Mouse (Mus musculus): ENCODE results near the gene Zbtb49.

The Zbtb49 gene

DNA sequence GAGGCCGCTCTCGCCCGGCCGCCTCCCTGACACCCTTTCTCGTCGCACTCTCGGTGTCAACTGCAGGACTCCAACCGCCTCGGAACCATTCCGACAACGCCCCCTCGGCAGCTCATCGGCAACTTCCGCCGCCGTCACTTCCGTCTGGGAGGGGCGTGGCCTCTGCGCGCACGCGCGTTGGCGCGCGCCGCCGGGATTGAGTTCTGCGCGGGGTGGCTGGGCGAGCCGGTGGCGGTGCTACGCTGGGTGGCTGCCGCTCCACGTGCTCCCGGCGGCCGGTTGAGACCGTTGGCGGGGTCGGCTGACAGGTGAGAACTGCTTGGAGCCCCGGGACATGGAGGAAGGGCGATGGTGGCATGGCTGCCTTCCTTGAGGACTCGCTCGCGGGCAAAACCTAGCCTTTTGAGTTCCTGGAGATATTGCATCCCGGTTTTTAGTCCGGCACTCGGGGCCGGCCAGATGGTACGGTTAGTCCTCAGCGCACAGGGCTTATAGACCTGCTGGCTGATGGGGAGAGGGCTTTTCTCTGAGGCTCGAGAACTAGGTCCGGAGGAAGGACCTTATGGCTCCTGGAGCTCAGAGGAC lies at the start of gene Zbtb49, which contains the start of gene Lyar:
Gene Zbtb49 (minus strand): TSS at position 130 of the 585 bp plus-strand sequence.
Gene Lyar (plus strand): TSS at position 143 of the 585 bp plus-strand sequence.
- in situ Hi-C loops (cut with MseI, MboI), result no loop called here

DNA sequence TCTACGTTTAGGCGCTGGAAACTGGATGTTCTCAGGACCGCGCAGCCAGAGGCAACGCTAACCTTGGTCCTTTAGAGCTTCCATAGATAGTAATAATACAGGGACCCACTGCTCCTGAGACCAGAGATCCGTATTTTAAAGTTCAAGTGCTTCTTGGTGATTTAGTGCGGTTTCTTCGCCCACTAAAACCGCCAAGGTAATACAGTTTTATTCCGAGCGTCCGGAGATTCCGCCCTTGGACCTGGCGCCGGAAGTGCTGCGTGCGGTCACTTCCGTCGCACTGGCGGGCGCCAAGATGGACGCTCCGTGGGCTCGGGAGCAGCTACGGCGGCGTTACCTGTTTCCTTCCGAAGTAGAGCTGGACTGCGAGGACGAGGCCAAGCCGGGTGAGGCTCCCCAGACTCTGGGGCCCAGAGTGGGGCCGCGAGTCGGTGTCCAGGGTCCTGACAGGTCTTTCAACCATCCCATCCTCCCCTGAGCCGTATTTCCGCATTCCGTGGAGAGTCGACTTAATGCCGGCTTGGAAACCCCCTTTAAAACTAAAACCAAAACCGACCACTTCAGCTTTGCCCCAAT lies 39.9 kb upstream of the Zbtb49 start, which contains the start of gene Tmem128:
Gene Tmem128 (plus strand): TSS at position 79 of the 576 bp plus-strand sequence.
- in situ Hi-C loops (cut with MseI, MboI), result no loop called here

DNA sequence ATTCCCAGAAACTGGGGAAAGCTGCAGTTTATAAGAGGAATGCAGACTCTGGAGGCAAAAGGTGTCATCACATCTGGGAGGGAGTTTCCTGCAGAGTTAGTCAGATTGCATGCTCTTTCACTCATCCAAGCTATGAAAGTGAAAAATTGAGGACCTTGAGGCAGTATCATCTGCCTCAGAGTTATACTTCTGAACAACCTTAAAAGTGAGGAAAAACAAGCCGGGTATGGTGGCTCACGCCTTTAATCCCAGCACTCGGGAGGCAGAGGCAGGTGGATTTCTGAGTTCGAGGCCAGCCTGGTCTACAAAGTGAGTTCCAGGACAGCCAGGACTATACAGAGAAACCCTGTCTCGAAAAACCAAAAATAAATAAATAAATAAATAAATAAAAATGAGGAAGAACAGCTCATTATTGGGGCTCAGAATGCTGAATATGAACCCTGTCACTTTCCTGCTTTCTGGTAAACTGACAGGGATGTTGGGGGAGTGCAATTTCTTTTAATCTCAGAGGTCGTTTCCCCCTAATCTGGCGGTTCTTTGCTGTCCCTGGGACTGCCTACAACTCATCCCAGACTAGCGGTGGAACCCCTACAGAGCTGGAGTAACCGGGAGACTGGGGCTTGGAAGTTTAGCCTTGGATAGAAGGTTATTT lies 39.3 kb upstream of the Zbtb49 start:
- in situ Hi-C loops (cut with MseI, MboI), result no loop called here

DNA sequence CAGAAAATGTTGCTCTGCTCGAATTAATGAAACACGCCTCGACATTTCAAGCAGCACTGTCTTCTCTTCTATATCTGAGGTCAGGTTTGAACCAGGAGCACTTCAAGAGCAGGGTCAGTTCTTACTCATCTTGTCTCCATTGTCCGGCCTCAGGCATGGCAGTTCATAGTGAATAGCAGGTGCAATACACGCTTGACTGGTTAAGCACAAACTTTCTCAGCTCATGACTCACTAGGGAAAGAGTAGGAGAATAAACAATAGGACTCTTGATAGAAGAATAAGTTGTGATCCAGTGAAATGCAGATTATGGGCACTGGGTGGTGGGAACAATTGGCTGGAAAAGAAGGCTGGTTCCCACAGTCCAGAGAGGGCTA lies 38.5 kb upstream of the Zbtb49 start:
- in situ Hi-C loops (cut with MseI, MboI), result no loop called here

DNA sequence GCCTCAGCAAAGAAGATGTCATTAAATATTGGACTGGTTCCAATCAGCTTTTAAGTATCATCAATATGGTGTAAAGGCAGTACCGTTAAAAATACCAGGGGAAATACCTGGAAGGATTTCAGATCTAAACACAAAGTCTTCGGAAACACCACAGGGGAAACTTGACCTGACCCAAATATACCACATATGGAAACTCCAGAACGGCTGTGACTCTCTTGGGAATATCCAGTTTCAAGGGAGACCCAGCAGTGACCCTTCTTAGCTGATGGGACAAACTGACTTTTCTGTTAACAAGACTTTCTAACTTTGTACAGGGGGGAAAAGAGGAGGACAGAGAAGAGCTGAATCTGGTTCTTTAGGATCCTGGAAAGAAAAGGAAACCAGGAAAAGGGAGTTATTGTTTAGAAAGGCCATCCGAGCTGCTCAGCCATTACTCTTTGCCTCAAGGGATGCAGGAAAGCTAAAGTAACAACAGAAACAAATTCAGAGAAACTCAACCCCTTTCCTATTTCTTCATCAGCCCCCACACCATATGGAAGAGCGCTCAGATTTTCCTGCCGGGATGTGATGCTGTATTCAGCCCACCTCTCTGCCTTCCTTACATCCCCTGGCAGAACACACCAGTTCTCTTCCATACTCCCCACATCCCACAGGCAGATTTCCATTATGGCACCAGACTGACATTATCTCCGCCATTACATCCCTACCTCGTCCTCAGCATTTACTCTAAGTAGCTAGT lies 37.9 kb upstream of the Zbtb49 start:
- in situ Hi-C loops (cut with MseI, MboI), result no loop called here

DNA sequence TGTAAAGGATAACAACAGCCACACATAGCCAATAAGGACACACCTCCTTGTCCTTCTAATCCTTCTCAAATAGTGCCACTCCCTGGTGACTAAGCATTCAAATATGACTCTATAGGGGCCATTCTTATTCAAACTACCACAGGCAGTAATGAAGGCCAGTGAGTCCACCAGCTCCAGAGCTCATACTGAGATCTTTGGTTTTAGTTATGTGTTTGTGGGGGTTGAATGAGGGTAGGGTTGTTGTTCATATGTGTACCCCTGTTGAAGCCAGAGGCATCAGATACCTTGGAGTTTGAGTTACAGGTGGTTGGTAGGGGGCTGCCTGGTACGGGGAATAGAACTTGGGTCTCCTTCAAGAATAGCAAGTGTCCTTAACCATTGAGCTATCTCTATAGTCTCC lies 36.3 kb upstream of the Zbtb49 start:
- in situ Hi-C loops (cut with MseI, MboI), result no loop called here

DNA sequence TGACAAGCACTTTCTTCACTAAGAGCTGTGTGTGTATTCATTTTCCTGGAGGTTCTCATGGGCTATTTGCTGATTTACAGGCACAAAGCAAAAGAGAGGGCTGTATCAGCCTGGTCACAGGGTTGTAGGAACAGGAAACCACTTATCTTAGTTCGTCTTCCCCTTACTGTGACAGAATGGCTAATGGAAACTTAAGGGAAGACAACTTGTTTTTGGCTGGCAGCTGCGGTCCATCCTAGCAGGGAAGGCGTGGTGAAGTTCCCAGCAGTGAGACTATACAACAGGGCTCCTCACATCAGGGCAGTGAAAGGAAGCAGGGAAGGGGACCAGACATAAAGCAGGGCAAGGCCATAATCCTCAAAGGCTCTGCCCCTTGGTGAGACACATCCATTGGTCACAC lies 35.4 kb upstream of the Zbtb49 start:
- in situ Hi-C loops (cut with MseI, MboI), result no loop called here

DNA sequence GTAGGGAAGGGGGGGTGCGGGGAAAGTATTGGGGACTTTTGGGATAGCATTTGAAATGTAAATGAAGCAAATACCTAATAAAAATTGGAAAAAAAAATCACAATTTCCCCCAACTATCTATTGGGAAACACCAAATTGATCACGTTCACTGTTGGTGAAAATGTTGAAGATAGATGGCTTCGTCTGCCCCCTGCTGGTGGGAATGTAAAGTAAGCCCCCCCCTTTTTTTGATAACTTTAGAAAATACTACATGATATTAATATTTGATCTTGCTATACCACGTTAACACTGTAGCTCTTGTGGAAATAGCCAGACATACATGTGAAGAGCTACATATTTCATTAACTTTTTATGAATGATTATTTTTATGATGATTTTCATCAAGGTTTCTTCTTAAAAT lies 34.9 kb upstream of the Zbtb49 start:
- in situ Hi-C loops (cut with MseI, MboI), result no loop called here

DNA sequence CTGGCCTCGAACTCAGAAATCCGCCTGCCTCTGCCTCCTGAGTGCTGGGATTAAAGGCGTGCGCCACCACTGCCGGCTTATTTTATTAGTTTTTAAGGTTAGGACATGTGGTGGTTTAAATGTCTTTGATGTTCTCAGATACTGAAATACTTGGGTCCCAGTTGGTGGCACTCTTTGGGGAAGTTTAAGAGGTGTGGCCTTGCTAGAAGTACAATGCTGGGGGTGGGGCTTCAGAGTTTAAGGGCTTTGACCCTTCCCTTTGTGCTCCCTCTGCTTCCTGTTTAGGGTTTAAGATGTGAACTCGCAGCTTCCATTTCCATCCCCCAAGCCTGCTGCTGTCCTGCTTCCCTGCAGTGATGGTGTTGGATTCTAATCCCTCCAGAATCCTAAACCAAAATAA lies 21.7 kb upstream of the Zbtb49 start:
- in situ Hi-C loops (cut with MseI, MboI), result no loop called here

DNA sequence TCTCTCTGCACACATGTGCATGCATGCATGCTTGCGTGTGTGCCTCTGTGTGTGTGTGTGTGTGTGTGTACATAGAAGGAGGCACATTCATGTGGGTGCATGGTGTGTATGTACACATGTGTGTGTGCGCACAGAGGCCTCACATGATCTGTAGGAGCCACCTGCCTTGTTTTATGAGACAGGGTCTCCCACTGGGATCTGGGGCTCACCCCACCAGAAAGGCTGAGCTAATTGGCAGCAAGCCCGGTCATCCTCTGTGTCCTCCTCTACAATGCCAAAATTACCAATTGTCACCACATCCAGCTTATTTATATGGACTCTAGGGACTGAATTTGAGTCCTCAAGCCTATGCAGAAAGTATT lies 21.2 kb upstream of the Zbtb49 start:
- in situ Hi-C loops (cut with MseI, MboI), result no loop called here

DNA sequence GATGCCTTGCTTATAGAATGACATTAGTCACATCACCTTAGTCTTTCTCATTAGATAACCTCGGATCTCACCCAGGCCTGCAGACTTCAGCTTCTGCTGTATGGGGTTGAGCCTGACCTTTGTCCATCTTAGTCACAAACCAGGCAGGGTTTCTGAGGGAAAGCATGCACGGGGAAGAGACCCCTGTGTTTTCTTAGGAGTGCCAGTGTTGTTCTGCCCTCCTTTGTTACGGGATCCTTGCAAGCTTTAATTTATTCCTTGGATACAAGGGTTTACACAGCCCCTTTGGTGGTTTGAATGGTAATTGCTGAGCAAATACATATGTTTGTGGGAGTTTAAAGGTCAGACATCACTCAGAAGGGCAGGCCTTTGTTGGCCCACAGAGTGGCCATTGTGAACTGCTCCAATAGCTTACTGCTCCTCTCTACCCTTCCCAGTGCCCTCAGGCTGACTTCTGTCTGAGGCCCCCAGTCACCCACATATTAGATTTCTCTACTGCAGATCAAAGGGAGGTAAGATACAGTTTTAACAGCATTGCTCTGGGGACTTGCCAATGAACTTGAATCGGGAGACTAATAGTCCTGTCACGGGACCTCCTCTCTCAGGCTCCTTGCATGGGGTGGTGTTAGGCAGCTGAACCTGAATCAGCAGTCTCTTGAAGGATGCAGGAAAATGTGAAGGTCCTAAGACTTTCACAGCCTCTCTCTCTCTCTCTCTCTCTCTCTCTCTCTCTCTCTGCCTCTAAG lies 20.6 kb upstream of the Zbtb49 start:
- in situ Hi-C loops (cut with MseI, MboI), result no loop called here

DNA sequence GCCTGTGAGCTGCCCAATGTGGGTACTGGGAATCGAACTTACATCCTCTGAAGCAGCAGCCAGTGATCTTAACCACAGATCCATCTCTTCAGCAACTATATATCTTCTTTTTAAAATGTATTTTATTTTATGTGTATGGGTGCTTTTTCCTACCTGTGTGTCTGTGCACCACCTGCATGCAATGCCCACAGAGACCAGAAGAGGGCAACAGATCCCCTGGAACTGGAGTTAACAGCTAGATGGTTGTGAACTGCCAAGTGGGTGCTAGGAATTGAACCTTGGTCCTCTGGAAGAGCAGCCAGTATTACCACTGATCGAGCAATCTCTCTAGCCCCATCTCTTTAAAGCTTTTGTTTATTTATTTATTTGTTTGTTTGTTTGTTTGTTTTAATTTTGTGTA lies 16.4 kb upstream of the Zbtb49 start:
- in situ Hi-C loops (cut with MseI, MboI), result no loop called here

DNA sequence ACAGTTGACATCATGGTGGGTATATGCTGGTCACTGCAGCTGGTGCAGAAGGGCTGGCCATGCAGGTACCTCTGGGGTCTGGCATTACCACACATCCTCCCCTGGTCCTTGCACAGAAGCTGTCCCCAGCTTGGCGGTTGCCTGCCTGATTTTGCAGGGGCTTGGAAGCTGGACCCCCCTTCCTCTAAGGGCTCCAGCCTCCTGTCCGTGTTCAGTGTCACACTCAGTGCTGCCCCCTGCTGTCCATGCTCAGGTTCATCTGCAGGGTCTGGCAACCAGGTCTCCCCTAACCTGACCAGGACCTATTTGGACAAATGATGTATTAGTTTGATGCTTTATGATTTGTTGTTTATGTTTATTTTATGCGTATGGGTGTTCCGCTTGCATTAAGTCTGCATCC lies 15.2 kb upstream of the Zbtb49 start:
- in situ Hi-C loops (cut with MseI, MboI), result no loop called here

DNA sequence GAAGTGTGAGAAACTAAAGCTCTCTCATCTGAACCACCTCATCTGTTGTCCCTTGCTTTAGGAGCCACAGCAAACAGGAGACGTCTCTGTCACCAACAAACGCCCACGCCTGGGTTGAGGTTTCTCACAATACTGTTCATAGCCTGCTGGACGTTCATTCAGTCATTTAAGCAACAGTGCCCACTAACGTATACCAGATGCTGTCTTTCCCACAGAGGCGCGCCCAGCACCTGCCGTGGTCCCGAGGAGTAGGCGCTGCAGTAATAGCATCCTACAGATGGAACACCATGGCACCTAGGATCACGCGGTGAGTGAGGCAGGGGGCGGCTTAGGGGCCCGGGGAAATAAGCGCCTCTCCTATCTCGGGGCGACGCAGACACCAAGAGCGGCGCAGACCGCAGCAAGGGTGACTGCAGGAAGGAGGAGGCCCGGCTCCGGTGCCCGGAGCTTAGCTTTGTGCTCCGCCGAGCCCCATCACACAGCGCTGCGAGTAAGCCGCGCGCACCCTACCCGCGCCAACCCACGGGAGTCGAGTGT lies 418 bp downstream of the Zbtb49 start:
- in situ Hi-C loops (cut with MseI, MboI), result no loop called here

DNA sequence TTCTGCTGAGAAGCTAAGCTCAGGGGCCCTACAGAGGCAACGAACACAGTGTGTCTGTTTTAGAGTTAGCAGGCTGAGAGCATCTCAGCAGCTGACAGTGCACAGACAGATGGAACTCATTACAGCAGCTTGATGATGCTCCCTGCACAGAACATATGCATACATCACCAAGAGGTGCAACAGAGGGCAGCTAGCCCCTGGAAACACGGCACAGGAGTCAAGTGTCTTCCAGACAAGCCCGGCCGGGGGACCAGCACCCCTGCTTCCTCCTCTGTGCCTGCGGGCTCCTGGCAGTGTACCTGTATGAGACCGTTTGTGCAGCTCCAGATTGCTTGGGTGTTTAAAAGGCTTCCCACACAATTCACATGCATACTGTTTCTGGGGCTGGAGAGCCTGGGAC lies 7.2 kb downstream of the Zbtb49 start:
- in situ Hi-C loops (cut with MseI, MboI), result no loop called here

DNA sequence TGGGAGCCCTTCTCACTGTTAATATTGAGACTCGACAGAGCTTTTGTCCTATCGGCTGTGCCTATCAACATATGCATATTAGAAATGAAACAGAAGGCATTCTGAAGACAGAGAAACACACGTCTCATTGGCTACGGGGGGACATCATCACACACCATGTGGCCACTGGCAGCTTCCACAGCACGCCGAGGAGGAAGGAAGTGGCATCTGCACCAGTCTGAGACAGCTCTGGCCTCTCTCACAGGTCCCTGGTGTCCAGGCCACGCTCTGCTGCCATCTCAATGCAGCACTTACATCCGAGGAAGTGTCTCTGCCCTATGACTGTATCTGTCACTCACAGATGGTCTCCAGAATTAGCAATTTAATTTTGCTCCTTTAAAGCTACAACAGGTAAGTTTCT lies 8.6 kb downstream of the Zbtb49 start:
- in situ Hi-C loops (cut with MseI, MboI), result no loop called here

DNA sequence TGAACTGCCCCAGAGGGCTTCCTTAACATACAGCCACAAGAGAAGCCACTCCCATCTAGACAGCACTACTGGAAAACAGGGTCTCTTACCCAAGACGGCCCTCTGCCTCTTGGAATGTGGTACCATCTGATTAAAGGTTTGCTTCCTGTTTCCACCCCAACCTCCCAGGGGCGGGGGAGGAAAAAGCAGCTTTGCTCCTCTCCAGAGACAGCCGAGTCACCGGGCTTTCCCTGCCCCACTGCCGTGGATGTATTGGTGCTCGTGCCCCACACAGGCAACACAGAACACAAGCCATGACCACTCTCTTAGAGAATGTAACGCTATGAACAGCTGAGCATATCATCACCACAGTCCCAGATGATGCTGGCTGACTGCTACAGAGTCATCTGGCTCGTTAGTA lies 11.3 kb downstream of the Zbtb49 start:
- in situ Hi-C loops (cut with MseI, MboI), result no loop called here

DNA sequence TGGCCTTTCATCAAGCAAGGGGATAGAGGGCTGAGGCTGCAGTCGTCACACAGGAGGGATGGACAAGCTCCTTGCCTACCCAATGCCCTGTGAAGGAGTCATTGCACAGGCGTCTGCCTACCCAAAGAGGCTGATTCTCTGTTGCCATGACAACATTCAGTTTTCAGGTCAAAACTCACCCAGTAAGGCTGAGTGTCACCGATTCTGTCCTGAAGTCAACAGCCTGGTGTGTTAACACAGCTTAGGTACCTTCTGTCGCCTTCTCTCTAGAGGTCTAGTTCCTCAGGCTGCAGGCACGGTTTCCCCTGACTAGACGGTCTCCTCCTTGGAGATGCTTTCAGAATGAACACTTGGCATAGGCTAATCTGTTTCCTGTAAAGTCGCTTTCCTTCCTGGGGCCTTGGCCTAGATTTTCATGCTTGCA lies 14.9 kb downstream of the Zbtb49 start:
- in situ Hi-C loops (cut with MseI, MboI), result no loop called here

DNA sequence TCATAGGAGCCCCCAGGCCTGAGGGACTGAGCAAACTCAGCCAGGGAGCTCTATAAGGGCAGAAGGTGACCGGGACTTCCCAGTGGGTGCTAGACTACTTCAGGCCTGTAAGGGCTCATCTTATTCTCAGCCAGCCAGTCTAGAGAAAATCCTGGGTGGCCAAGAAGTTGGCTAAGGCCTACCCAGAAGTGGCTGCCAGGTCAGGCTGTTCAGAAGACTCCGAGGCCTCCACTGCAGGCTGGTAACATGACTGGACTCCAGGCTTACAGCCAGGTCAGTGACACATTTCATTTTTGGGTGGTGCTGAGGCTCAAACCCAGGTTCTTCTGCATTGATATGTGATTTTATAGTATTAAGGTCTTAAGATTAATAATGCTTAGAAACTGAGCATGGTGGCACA lies 20.6 kb downstream of the Zbtb49 start:
- in situ Hi-C loops (cut with MseI, MboI), result loop anchor here (5.0 to 10.0 kb wide), 2 partner anchors 95 to 107 kb away; no protein-coding TSS in a partner anchor

DNA sequence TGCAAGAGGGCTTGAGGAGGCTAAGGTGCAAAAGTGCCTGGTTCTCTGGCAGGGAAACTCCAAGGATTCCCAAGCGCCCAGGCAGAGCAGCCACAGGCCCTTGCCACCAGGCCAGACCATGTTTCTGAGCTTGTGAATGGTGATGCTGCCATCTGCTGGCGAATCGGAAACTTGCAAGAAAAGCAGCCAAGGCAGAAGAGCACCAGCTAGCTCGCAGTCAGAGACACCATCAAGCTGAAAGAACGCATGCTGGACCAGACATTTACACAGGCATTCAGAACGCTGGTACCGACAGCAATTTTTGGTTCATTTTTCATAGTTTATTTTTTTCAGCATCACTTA lies 22.8 kb downstream of the Zbtb49 start:
- in situ Hi-C loops (cut with MseI, MboI), result loop anchor here (5.0 to 10.0 kb wide), 2 partner anchors 93 to 105 kb away; no protein-coding TSS in a partner anchor

DNA sequence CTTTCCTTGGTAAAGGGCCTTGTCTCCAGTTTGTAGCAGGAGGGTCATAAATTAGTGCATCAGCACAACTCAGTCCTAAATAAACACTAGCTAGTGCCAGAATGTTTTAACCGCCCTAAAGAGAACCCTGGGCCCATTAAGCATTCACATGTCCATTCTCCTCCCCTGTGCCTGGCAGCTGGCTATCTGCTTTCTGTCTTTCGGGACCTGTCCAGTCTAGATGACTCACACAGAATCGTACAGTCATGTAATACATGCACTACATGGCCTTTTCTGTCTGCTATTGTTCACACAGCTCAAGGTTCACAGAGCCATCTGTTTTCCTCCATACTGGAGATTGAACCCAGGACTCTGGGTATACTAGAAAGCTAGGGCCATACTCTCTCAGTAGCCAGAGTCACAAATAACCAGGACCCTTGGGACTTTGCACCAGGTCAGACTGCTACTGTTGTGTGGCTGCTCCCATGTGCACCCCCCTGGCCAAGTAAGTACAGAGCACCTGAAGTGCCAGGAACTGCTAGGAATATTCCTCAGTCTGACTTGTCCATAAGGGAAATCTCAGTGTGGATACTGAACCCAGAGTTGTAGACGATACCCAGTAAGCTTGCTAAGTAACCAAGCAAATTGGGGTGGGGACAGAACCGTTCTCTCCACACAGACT lies 23.3 kb downstream of the Zbtb49 start:
- in situ Hi-C loops (cut with MseI, MboI), result loop anchor here (5.0 to 10.0 kb wide), 2 partner anchors 92 to 105 kb away; no protein-coding TSS in a partner anchor

Data from mouse trophoblast stem cell (cell line).